Mouse (Mus musculus) kidney, postnatal 36 days (tissue): Measurements from ENCODE around the gene Kdelr3.

ENCODE experiments used
- DNase-seq, 2 experiments: peaks; one replicate each; pipeline ENCODE4 v3.0.0; 2021 to 2022; ENCODE audit warnings: mixed read lengths in 2 of 2

Gene Kdelr3

GRCm38 (mm10) chr15:79511553-79512320 is 4.5 kb upstream of the Kdelr3 start:
- DNase-seq = peak; percentile 85 to 94

DNA sequence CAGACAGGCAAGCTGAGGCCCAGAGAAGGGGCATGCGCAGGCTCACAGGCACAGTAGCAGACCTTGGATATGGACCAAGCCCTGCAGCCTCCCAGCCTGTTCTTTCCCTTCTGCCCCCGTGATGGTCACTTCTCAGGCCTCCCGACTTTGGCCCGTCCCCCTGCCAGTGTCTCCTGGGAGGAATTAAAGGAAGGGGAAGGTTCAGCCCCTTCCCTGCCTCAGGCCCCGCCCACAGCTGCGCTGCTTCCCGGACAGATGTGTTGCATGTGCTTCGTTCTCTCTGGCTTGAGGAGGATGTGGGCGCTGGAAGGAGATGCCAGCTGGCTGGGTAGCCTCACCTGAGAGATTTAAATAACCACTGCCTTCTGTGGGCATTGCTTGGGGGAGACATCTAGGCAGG is 2.3 kb upstream of the Kdelr3 start:
- peak; percentile 25 to 57 for DNase-seq

DNA sequence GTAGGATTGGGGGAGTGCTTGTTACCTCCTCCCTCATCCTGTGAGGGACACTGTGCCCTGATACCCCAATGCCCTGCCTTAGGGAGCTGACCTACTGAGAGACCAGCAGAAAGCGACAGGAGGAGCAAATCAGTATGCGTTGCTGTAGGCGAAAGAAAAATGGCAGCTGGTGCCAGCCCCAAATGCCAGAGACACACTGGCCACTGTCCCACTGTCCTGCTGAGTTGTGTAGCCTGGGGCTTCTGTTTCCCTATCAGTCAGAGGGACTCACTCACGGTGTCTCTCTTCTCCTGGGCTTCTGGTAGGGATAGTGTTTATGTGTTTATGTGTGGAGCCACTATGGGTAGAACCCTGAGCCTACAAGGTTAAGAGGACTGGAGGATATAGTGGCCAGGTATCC is 1.5 kb downstream of the Kdelr3 start:
- DNase-seq = no peak

- no peak for DNase-seq
Measured at GRCm38 (mm10) chr15:79518571-79518970, 2.4 kb downstream of the Kdelr3 start.

- DNase-seq = no peak
Measured at GRCm38 (mm10) chr15:79519400-79520220, 3.4 kb downstream of the Kdelr3 start.

GRCm38 (mm10) chr15:79525564-79525963 is 9.4 kb downstream of the Kdelr3 start:
- no peak for DNase-seq

DNA sequence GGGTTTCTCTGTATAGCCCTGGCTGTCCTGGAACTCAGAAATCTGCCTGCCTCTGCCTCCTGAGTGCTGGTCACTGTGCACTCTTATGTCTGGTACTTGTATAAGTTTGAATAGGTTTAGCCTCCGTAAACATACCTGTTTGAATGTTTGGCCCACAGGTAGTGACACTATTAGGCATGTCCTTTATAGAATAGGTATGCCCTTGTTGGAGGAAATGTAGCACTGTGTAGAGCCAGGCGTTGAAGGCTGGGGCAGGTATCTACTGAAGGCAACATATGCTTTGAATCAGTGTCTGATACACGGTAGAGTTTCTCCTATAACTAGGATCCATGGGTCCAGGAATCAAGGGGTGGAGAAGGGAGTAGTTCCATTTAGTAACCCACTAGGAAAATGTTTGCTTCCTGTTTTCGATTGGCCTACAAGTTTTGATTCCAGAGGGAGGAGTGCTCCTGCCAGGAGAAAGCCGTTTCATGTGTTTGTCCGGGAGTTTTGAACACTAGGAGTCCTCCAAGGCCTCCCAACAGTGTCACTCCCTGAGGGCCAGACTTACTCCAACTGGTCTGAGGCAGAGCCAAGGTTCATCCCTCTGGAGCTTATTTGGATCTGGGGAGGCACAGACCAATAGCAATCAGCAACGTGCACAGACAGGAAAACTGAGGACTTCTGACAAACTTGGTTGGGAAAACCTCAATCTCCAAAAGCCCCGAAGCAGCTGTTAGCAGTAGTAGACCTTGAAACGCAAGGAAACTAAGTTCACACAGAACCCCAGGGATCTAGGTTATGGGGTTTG is 10.0 kb downstream of the Kdelr3 start:
- peak in 1 of 2 experiments; percentile 19 for DNase-seq

GRCm38 (mm10) chr15:79527192-79527591 is 11.0 kb downstream of the Kdelr3 start:
- no peak for DNase-seq

DNA sequence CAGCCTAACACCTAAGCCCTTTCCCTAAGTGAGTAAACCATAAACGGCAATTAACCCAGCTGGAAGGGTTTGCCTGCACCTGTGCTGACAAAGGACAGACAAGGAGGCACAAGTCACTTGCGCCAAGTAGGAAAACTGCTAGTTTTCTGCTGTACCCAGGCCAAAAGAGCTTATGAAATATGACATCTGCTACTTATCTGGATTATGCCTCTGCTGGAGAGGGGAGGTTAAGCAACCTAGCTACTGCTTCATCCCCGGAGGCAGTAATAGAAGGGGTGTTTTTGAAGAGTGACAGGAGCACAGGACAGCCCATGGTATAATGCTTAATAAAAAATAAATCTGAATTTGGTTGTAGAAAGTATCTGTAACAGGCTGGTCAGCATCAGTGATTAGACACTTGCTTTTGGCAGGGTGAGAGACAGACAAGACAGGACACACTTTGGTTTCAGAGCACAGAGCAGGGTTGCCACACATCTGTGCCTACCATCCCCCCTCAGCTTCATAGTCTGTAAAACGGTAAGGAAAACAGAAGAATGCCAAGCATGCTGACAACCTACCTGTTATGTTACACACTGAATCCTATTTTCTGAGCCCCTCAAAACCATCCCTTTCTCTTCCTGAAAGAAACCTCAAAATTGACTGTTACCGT is 11.9 kb downstream of the Kdelr3 start:
- no peak for DNase-seq

- DNase-seq = no peak
Measured at GRCm38 (mm10) chr15:79529935-79530334, 13.7 kb downstream of the Kdelr3 start.

DNA sequence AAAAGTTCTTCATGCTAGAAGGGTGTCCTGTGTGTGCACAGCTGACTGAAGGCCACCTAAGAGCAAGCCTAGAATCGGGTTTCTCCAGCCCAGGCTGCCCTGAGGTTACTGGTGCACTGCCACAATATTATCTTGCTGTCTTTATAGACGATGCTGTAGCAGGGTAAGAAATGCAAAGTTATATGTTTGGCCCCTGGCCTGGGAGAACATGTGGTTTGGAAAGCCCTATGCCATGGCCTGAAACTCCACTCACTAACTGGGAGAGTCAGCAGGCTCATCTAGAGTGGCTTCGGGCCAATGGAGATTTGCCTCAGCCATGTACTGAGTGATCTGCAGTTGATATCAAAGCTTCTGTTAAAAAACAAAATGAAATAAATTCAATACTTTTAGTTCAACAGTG is 17.6 kb downstream of the Kdelr3 start:
- DNase-seq = no peak

DNA sequence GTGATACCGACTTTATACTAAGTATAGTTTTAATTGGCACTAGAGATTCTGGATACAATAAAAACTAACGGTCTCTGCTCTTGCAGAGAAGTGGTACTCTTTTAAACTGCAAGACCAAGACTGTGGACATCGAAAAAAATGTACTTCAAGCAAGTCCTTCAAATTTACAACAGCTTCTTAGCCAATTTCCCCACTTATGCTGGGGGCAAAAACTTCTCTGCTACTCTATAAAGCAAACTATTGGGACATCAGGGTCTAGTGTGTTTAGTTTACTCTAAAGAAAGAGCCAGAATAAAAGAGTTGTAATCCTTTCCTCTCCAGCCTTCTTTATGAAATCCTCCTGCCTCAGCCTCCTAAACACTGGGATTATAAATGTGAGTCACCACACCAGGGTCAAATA is 27.8 kb downstream of the Kdelr3 start:
- DNase-seq = no peak

DNA sequence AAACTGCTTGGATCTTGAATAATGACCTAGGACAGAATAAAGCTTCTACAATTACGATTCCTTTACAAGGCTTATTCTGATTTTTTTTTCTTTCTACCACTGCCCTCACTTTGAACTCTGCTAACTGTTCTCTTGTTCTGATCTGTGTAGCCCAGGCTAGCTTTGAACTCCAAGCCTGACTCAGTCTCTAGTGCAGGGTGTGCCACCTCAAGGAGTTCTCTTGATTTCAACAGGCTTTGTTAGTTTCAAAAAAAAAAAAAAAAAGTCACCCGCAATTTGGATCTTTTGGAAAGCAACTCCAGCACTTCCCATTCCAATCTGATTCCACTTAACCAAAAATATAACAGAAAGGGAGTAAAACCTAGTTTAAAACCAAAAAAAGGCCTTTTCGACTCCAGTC is 29.3 kb downstream of the Kdelr3 start:
- no peak for DNase-seq

GRCm38 (mm10) chr15:79545921-79546399 is 29.7 kb downstream of the Kdelr3 start:
- DNase-seq = peak; percentile 82 to 83

DNA sequence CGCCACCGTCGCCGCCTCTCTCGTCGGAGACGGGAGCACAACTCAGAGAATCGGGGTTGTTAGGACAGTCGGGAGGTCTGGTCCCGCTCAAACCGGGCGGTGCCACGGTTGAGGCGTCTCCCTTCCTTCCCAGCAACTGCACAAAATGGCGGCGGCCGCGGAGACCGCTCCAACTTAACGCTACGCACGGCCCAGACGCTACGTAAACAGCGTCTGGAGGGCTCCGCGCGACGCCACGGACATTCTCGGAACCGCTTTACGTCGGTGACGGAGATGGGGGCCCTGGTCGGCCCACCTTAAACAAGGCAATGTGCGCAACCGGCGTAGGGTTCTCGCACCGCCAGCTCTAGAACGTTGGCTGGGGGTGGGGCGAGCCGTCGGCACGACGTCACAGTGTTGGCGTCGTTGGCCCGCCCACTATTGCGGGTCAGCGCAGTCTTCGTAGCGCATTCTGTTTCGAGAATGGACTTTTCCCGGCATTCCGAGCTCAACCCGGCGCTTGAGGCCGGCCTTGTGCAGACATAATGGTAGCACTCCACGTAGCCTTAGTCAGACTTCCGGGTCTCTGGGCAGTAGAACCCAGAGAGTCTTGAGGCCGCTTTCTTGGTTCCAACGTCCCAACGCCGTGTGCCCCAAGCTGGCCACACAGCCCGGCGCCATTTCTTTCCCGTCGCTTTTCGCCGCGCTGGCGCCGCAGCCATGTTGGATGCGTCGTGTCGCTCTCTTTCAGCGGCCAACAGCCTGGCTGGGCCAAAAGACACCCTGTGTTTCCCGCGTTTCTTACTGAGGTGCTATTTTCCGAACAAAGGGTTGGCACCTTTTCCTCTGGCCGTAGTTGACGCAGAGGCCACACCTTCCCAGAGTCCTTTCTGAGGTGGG is 30.4 kb downstream of the Kdelr3 start, which contains the start of gene Ddx17:
TSS of gene Ddx17 (minus strand) at position 332 of the 879 bp plus-strand sequence.
- DNase-seq = peak; percentile 96 to 98

DNA sequence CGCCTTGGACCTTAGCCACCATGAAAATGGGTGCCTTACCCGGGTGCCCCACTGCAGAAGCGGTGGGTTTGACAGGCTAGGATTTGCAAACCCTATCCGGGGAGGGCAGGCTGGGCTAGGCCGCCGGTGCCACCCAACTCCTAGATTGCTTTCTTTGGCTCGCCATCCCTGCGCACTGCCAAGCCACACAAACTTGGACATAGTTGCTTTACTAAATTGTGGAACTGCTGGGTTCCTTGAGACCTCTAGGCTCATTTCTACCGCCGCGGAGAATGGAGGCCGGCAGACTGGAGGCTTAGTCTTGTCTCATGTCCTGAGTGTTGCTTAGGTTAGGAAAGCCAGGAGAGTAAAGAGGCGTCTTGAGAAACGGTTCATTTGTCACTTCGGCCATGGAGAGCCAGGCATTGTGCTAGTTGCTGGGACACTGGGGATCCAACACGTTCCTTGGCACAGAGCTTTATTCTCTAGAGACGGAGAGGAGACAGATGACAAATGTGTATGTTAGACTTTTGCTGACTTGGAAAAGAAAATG is 31.1 kb downstream of the Kdelr3 start:
- DNase-seq = no peak

GRCm38 (mm10) chr15:79548226-79548625 is 32.0 kb downstream of the Kdelr3 start:
- no peak for DNase-seq

GRCm38 (mm10) chr15:79552566-79552965 is 36.4 kb downstream of the Kdelr3 start:
- no peak for DNase-seq

DNA sequence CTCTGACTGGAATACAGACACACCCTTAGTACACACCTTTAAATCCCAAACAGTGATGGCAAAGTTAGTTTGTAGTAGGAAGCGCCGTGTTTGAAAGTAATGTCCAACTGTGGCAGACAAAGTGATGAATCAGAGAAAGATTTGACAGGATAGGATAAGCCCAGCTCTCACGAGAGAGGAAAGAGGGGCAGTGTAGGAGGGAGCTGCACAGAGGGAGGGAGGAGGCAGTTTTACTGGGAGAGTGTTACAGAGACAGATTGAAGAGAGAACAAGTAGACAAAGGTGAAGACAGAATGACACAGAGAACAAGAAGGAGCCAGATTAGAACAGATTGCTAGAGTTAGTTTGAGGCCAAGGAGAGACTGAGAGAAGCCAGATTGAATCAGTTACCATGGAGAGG is 43.4 kb downstream of the Kdelr3 start:
- DNase-seq = no peak

GRCm38 (mm10) chr15:79562417-79562816 is 46.2 kb downstream of the Kdelr3 start:
- DNase-seq = no peak
